Mouse (Mus musculus): ENCODE measurements around the gene Hipk3. TPM values are rescaled to one million over a fixed set of nuclear protein-coding genes. Genes with fewer than 3 reads are reported as not detected.

Hipk3 gene
- polyA plus RNA-seq, 1 experiment: 81.3 TPM

GRCm38 (mm10) chr2:104491221-104491795 lies 2.9 kb downstream of the Hipk3 start:
- Histone ChIP-seq H3K36me3 (ENCODE audit: control insufficient read depth, insufficient read depth, low read length) (no peaks in the 10 kb centered on the region), H3K4me1 (ENCODE audit: control insufficient read depth, insufficient read depth, low read length) (peaks cover 6% of the 10 kb centered on the region; the same call in 1 of the 2 replicates), H3K27me3 (ENCODE audit: control insufficient read depth, insufficient read depth, low read length) (no peaks in the 10 kb centered on the region), H3K4me3 (ENCODE audit: control insufficient read depth, low read depth, low read length) (no peak overlapping the region), H3K27ac (ENCODE audit: control insufficient read depth, insufficient read depth, low read depth, low read length) (no peak overlapping the region)
- TF ChIP-seq POLR2A (IDR thresholded peaks at IDR 0.05; ENCODE audit: control insufficient read depth, low read depth, low read length): no peak
- TF ChIP-seq CTCF (IDR thresholded peaks at IDR 0.05; ENCODE audit: control insufficient read depth, insufficient read depth, insufficient replicate concordance, low read depth, low read length): no peak

- TF ChIP-seq CTCF (IDR thresholded peaks at IDR 0.05; ENCODE audit: control insufficient read depth, insufficient read depth, insufficient replicate concordance, low read depth, low read length): no peak
- no peak for TF ChIP-seq POLR2A (IDR thresholded peaks at IDR 0.05; ENCODE audit: control insufficient read depth, low read depth, low read length)
- Histone ChIP-seq H3K36me3 (ENCODE audit: control insufficient read depth, insufficient read depth, low read length) (no peaks in the 10 kb centered on the region), H3K27me3 (ENCODE audit: control insufficient read depth, insufficient read depth, low read length) (no peaks in the 10 kb centered on the region), H3K4me3 (ENCODE audit: control insufficient read depth, low read depth, low read length) (no peak overlapping the region), H3K4me1 (ENCODE audit: control insufficient read depth, insufficient read depth, low read length) (peaks cover 4% of the 10 kb centered on the region; the same call in 1 of the 2 replicates), H3K27ac (ENCODE audit: control insufficient read depth, insufficient read depth, low read depth, low read length) (no peak overlapping the region)
These were observed 3.5 kb downstream of the Hipk3 start for GRCm38 (mm10) chr2:104490761-104491160.

DNA sequence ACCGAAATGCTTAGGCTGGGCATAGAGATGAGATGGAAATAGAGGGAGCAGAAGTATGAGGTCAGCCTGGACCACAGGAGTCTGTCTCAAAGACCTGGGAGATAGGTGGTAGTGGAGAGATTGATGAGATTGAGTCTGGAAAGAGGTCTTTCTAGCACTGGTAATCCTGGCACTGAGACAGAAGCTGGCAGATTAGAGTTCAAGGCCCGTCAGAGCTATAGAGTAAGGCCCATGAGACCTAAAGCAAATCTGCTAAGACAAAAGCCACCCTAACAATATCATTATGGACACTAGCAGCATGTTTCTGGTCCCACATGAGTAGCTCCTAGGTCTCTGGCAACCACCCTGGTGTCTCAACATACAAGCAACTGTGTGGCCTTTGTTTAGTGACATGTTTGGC lies 4.4 kb downstream of the Hipk3 start:
- Histone ChIP-seq H3K4me3 (ENCODE audit: control insufficient read depth, low read depth, low read length) (no peak overlapping the region), H3K4me1 (ENCODE audit: control insufficient read depth, insufficient read depth, low read length) (no peaks in the 10 kb centered on the region; the same call in 1 of the 2 replicates), H3K27me3 (ENCODE audit: control insufficient read depth, insufficient read depth, low read length) (no peaks in the 10 kb centered on the region), H3K27ac (ENCODE audit: control insufficient read depth, insufficient read depth, low read depth, low read length) (no peak overlapping the region), H3K36me3 (ENCODE audit: control insufficient read depth, insufficient read depth, low read length) (no peaks in the 10 kb centered on the region)
- TF ChIP-seq CTCF (IDR thresholded peaks at IDR 0.05; ENCODE audit: control insufficient read depth, insufficient read depth, insufficient replicate concordance, low read depth, low read length) (no peak), POLR2A (IDR thresholded peaks at IDR 0.05; ENCODE audit: control insufficient read depth, low read depth, low read length) (no peak)

- TF ChIP-seq CTCF (IDR thresholded peaks at IDR 0.05; ENCODE audit: control insufficient read depth, insufficient read depth, insufficient replicate concordance, low read depth, low read length) (no peak), POLR2A (IDR thresholded peaks at IDR 0.05; ENCODE audit: control insufficient read depth, low read depth, low read length) (no peak)
- H3K27me3 ChIP-seq (ENCODE audit: control insufficient read depth, insufficient read depth, low read length): no peaks in the 10 kb centered on the region
- H3K4me1 ChIP-seq (ENCODE audit: control insufficient read depth, insufficient read depth, low read length): no peaks in the 10 kb centered on the region; the same call in 1 of the 2 replicates
- H3K4me3 ChIP-seq (ENCODE audit: control insufficient read depth, low read depth, low read length): no peak overlapping the region
- no peak overlapping the region for H3K27ac ChIP-seq (ENCODE audit: control insufficient read depth, insufficient read depth, low read depth, low read length)
- H3K36me3 ChIP-seq (ENCODE audit: control insufficient read depth, insufficient read depth, low read length): no peaks in the 10 kb centered on the region
These were observed 9.8 kb downstream of the Hipk3 start for GRCm38 (mm10) chr2:104484438-104484837.

- Histone ChIP-seq H3K36me3 (ENCODE audit: control insufficient read depth, insufficient read depth, low read length) (no peaks in the 10 kb centered on the region), H3K4me3 (ENCODE audit: control insufficient read depth, low read depth, low read length) (no peak overlapping the region), H3K27me3 (ENCODE audit: control insufficient read depth, insufficient read depth, low read length) (no peaks in the 10 kb centered on the region), H3K27ac (ENCODE audit: control insufficient read depth, insufficient read depth, low read depth, low read length) (no peak overlapping the region), H3K4me1 (ENCODE audit: control insufficient read depth, insufficient read depth, low read length) (no peaks in the 10 kb centered on the region; the same call in 1 of the 2 replicates)
- TF ChIP-seq CTCF (IDR thresholded peaks at IDR 0.05; ENCODE audit: control insufficient read depth, insufficient read depth, insufficient replicate concordance, low read depth, low read length): no peak
- TF ChIP-seq POLR2A (IDR thresholded peaks at IDR 0.05; ENCODE audit: control insufficient read depth, low read depth, low read length): no peak
These were observed 12.1 kb downstream of the Hipk3 start for GRCm38 (mm10) chr2:104482156-104482555.

DNA sequence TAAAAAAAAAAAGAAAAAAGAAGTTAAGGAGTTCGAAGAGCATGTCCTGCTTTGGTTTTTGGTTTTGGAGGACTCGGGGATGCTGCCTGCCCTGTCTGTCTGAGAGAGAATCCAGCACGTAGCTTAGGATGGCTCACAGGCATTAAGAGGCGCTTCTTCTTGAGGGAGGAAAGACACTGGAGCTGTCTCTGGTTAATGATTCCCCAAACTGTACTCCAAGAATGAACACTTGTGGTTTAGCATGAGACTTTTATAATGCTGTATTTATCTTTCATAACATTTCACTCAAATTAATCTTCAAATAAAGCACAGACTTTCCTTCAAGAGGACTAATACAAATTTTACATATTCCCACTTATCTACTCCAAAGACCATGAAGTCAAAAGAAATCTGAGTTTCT lies 15.2 kb downstream of the Hipk3 start:
- no peaks in the 10 kb centered on the region for H3K27me3 ChIP-seq (ENCODE audit: control insufficient read depth, insufficient read depth, low read length)
- no peak overlapping the region for H3K4me3 ChIP-seq (ENCODE audit: control insufficient read depth, low read depth, low read length)
- H3K4me1 ChIP-seq (ENCODE audit: control insufficient read depth, insufficient read depth, low read length): no peaks in the 10 kb centered on the region; the same call in 1 of the 2 replicates
- no peaks in the 10 kb centered on the region for H3K36me3 ChIP-seq (ENCODE audit: control insufficient read depth, insufficient read depth, low read length)
- TF ChIP-seq CTCF (IDR thresholded peaks at IDR 0.05; ENCODE audit: control insufficient read depth, insufficient read depth, insufficient replicate concordance, low read depth, low read length): no peak
- no peak for TF ChIP-seq POLR2A (IDR thresholded peaks at IDR 0.05; ENCODE audit: control insufficient read depth, low read depth, low read length)
- no peak overlapping the region for H3K27ac ChIP-seq (ENCODE audit: control insufficient read depth, insufficient read depth, low read depth, low read length)

- no peak for TF ChIP-seq POLR2A (IDR thresholded peaks at IDR 0.05; ENCODE audit: control insufficient read depth, low read depth, low read length)
- TF ChIP-seq CTCF (IDR thresholded peaks at IDR 0.05; ENCODE audit: control insufficient read depth, insufficient read depth, insufficient replicate concordance, low read depth, low read length): no peak
- Histone ChIP-seq H3K4me1 (ENCODE audit: control insufficient read depth, insufficient read depth, low read length) (no peaks in the 10 kb centered on the region; the same call in 1 of the 2 replicates), H3K27ac (ENCODE audit: control insufficient read depth, insufficient read depth, low read depth, low read length) (no peak overlapping the region), H3K36me3 (ENCODE audit: control insufficient read depth, insufficient read depth, low read length) (no peaks in the 10 kb centered on the region), H3K27me3 (ENCODE audit: control insufficient read depth, insufficient read depth, low read length) (no peaks in the 10 kb centered on the region), H3K4me3 (ENCODE audit: control insufficient read depth, low read depth, low read length) (no peak overlapping the region)
These were observed 16.7 kb downstream of the Hipk3 start for GRCm38 (mm10) chr2:104477398-104478015.
